Mouse (Mus musculus): ENCODE results near the gene Tmem158.

- no peak for TF ChIP-seq CTCF (conservative IDR thresholded peaks at IDR 0.05; ENCODE audit: low read length)
- no peak for TF ChIP-seq POU5F1 (IDR thresholded peaks at IDR 0.05; ENCODE audit: borderline replicate concordance, low read length)
Measured at GRCm38 (mm10) chr9:123238256-123239045, 22.1 kb downstream of the Tmem158 start.

Measured in E14TG2a.4 (cell line).